Mouse (Mus musculus) yolk sac, embryonic 10.5 days (tissue): ENCODE results near the gene Iffo2.

Experiments used
- DNase-seq: peaks from one replicate; pipeline ENCODE4 v3.0.0-alpha.2; 2017; ENCODE audit warnings: low spot score

The Iffo2 gene

GRCm38 (mm10) chr4:139582346-139582745, 52.0 kb downstream of the Iffo2 start:
- no peak for DNase-seq

- DNase-seq, result no peak
Observed at GRCm38 (mm10) chr4:139582903-139583302, 52.6 kb downstream of the Iffo2 start.

DNA sequence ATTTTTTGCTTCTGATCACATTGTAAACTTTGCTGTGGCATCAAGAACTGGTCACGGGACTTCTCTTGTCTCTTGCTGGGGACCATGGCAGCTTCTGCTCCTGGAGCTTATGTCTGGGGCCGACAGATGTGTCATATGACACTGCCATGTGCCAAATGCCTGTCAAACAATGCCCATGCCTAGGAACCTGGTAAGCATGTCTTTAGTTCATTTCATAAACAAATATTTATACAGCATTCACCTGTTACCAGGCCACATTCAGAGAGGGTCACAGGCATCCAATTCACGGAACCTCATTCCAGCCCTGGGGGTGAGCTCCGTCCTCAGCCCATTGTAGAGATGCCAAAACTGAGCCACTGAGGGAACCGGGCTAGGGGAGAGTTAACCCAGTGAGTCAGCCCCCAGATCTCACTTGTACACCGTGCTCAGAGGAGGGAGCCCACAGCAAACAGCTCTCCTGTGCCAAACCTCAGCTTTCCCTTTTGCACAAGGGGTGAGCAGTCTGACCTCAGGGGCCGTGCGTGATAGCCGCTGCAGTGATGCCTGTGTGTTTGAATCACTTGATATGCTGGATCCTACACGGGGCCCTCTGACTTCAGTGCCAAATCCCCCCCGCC, 53.4 kb downstream of the Iffo2 start:
- no peak for DNase-seq

DNA sequence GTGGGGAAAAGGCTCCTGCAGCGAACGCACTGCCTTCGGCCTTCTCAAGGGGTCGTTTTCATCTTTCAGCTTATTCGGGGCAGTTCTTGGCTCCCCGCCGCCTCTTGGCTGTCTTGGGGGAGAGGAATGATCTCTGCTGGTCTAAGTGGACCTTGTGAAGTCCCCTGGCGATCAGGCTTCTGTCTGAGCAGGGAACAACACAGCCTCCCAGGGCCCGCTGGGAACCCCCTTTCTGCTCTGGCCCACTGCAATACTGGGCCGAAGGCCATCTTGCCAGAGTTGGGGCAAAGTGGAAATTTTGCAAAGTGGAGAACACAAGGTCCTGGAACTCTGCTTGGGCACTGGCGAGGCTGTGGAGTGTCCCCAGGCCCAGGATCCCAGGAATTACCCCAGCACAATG, 54.4 kb downstream of the Iffo2 start:
- no peak for DNase-seq

- no peak for DNase-seq
Observed at GRCm38 (mm10) chr4:139585713-139586112, 55.4 kb downstream of the Iffo2 start.

DNA sequence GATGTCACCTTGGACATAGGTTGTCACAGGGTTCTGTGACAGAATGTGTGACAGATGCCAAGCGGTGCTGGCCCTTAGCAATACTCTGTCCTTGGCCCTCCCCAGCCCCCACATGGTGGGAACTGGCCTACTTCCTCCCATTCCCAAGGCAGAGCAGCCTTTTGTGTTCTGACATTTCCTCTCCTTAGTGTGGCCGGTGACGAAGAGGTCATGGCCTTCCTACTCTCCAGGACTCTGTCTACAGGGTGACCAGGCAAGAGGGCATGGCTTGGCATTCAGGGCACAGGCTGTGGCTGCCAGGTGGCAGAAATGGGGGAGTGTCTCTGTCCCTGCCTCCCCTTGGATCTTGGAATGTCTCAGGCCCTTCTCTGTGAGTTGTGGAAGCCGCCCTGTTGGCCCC, 57.0 kb downstream of the Iffo2 start:
- DNase-seq, result no peak

DNA sequence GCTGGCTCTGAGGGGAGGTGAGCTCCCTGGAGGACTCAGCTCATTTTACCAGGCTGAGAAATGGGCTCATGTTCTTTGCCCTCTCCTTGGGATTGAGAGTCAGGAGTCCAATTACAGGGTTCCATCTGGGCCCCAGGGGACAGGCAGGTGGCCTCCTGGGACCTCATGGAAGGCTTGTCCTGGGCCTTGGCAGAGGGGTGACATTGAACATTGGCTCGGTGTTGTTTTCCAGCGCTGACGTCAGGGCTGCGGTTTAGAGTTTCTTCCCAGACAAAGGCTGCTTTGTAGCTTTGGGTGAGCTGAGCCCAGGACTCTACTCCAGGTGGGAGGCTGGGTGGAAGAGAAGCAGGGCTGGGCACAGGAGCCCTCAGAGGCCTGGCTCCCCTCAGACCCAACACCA, 57.4 kb downstream of the Iffo2 start:
- no peak for DNase-seq

- DNase-seq, result no peak
Observed at GRCm38 (mm10) chr4:139589351-139590027, 59.1 kb downstream of the Iffo2 start.

- DNase-seq, result no peak
Observed at GRCm38 (mm10) chr4:139590446-139590845, 60.1 kb downstream of the Iffo2 start.

DNA sequence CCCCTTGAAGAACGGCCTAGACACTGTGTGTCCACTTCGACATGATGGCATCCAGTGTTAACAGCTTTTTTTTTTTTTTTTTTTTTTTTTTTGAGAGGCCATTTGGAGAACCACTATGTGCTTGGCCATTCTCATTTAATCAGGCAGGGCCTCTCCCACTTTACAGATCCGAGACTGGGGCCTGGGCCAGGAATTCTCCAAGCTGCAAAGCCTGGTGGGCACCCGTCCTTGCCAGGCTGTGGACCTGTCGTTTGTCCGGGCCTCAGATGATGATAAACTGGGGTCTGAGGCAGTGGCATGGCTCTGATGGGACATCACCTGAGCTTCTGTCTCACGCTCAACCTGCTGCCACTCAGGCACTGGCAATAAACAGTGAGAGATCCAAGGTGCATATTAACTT, 62.5 kb downstream of the Iffo2 start:
- DNase-seq, result no peak

DNA sequence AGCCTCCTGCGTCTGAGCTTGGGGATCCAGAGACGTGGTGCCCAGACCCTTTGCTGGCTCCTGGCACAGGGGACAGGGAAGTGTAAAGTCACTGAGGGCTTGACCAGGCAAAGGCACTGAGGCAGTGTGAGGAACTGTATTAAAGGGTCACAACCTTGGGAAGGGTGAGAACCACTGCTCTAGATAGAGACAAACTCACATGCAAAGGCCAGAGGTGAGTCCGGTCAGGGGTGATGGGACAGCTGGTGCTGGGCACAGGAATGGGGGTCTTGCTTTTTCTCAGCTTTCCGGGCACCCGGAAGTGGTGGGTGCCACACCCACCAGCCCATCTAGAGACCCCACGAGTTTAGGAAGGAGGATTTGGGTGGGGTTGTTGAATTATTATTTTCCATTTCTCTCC, 63.0 kb downstream of the Iffo2 start:
- DNase-seq, result no peak

- no peak for DNase-seq
Observed at GRCm38 (mm10) chr4:139594062-139594461, 63.7 kb downstream of the Iffo2 start.

- no peak for DNase-seq
Observed at GRCm38 (mm10) chr4:139596715-139597114, 66.4 kb downstream of the Iffo2 start.

DNA sequence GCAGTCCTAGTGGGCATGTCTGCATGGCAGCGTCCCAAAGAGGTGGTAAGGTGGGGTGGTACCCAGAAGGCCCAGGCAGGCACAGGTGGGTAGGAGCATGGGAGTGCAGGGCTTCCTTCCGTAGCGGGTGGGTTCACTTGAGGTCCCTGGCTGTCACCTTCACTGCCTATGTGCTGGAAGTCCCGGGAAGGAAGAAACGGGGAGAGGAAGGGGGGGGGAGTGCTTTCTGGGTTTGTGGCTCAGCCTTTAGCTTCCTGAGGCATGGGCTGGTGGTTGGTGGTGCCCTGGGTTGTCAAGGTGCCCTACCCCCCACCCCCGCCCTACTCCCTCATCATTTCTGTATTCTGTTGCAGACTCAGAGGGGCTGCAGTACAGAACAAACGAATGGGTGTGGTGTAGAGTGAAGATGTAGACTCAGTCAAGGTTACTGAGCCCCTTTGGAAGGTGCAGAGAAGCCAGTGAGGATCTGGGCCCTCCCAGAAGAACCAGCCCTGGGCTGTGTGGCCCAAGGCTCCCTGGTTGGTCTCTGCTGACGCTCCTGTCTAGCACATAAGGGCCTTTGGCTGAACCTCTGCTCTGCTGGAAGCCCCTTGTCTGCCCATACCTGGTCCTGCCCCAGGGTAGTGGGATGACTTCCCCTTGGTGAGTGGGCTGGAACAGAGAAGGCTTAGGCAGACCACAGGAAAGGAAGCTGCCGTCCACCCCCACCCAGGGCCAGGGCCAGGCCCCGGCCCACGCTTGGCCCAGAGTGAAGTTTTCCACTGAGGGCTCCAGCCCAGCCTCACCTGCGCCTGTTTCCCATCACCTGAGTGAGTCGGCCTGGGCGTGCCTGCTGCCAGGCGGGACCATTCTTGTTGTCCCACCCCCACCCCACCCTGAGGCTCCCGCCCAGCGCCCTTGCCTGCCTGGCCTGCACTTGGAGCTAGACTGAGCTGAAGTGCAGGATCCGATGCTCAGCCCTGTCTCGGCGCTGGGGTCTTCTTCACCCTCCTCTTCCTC, 67.2 kb downstream of the Iffo2 start:
- DNase-seq, result no peak

- no peak for DNase-seq
Observed at GRCm38 (mm10) chr4:139598356-139598755, 68.0 kb downstream of the Iffo2 start.

- DNase-seq, result peak; percentile 95
Observed at GRCm38 (mm10) chr4:139598950-139599518, 68.7 kb downstream of the Iffo2 start.

DNA sequence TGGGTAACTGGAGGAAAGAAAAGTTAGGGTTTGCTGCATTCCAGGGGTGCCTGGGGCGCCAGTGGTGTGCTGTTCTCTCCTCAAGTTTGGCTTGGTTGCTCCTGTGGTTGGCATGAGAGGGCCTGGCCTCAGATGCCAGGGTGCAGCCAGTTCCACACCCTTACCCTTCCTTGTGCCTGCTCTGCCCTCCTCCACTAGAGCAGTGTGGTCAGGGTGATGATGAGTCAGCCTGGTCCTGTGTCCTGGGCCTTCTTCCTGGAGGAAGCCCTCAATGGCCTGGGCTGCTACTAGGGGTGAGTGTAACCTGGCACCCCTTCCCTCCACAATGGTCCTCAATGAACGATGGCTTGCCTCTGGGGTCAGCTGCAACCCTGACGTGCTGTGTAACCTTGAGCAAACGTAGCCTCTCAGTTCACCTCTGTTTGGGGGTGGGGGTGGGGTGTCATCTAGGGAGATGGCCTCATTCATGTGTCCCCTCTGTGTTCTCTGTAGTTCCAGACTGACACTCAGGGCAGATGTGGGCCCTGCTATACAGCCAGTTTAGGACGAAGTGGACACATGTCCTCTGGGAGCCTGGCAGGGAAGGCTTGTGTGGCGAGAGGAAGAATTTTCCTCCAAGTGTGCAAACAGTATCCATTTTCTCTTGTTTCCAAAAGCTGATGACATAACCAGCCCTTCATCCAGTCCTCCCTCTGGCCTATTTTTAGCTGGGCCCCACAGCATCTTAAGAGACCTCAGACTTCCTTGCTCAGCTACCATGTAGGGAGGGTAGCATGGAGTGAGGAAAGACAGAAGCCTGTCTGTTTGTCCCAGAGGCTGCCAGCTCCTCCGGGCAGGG, 71.4 kb downstream of the Iffo2 start:
- no peak for DNase-seq

- DNase-seq, result no peak
Observed at GRCm38 (mm10) chr4:139602357-139603244, 72.3 kb downstream of the Iffo2 start, which contains the start of gene Gm21969. Gene Gm21969 (plus strand): TSS chr4:139603186.

- DNase-seq, result no peak
Observed at GRCm38 (mm10) chr4:139605216-139605615, 74.9 kb downstream of the Iffo2 start.

GRCm38 (mm10) chr4:139606732-139607131, 76.4 kb downstream of the Iffo2 start:
- no peak for DNase-seq
